Mouse (Mus musculus) embryonic facial prominence, embryonic 12.5 days (tissue): ENCODE data around the gene Birc7. TPM values are rescaled to one million over a fixed set of nuclear protein-coding genes. Genes with fewer than 3 reads are reported as not detected.

Source experiments
- ATAC-seq: fragments of 200-750 bp; cut with Nextera tagmentation; 2 replicates; pipeline ENCODE4 v1.8.0; 2017; ENCODE audit not compliant: insufficient number of reproducible peaks, insufficient read depth, low FRiP score, low TSS enrichment
- H3K27ac ChIP-seq: fragments of 300-500 bp; sonication (generic); 2 replicates; pipeline ENCODE4 v1.5.1; 2016; ENCODE audit warnings: mild to moderate bottlenecking
- H3K27me3 ChIP-seq: fragments of 300-500 bp; sonication (generic); 2 replicates; pipeline ENCODE4 v1.6.1; 2016; ENCODE audit warnings: mild to moderate bottlenecking, moderate library complexity
- H3K36me3 ChIP-seq: fragments of 300-500 bp; sonication (generic); 2 replicates; pipeline ENCODE4 v1.6.1; 2016; ENCODE audit warnings: mild to moderate bottlenecking
- H3K4me1 ChIP-seq: fragments of 300-500 bp; sonication (generic); 2 replicates; pipeline ENCODE4 v1.6.1; 2016
- H3K4me2 ChIP-seq: fragments of 300-500 bp; sonication (generic); replicated peaks from 2 replicates; pipeline ENCODE4 v1.6.1; 2016; ENCODE audit warnings: mild to moderate bottlenecking, moderate library complexity
- H3K4me3 ChIP-seq: fragments of 300-500 bp; sonication (generic); 2 replicates; pipeline ENCODE4 v1.5.1; 2016; ENCODE audit warnings: mild to moderate bottlenecking
- H3K9ac ChIP-seq: fragments of 300-500 bp; sonication (generic); 2 replicates; pipeline ENCODE4 v1.6.1; 2016; ENCODE audit warnings: mild to moderate bottlenecking, moderate library complexity
- H3K9me3 ChIP-seq: fragments of 300-500 bp; sonication (generic); 2 replicates; pipeline ENCODE4 v1.6.1; 2016; ENCODE audit warnings: mild to moderate bottlenecking, moderate library complexity
- WGBS: fragments of 180-500 bp; shearing (Covaris S2); methylation state at CpG from one replicate; pipeline ENCODE4 v1.1.7; 2016; 5-methylcytosine and 5-hydroxymethylcytosine counted together
- polyA plus RNA-seq: library from polyadenylated mRNA; unstranded; fragments of >200 nt; fragmentation: Nextera tagmentation; extraction: Ambion mirVana; gene quantifications from 2 replicates; pipeline ENCODE4 v1.2.1, GENCODE M21; 2016

Gene Birc7
- polyA plus RNA-seq, 1 experiment from 2014 or later: not detected

DNA sequence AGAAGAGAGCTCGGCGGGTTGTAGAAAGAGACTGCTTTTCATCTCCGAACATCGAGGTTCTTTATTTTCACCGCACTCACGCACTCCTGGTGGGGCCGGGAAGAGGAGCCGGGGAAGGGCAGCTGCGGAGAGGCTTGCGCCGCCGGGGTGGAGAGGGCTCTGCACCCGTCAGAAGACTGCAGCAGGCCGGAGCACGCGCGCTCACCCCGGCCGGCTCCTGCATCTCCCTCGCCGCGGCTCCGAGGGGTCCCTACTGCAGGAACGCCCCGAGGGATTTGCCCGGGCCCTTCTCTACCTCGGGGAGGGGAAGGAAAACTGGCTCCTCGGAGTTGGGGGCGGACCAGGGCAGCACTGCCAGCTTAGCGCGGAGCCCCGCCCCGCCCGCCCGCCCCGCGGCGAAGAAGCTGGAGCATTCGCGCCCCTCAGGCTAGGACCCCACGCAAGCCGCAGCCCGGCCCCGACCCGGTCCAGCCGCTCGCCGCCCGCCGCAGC lies 35.2 kb upstream of the Birc7 start:
- no peak for ATAC-seq
- Histone ChIP-seq H3K27ac (peak overlapping the region; percentile 25; the same call in 1 of the 2 replicates), H3K4me2 (peak overlapping the region; percentile 65), H3K4me1 (peaks cover 32% of the 10 kb centered on the region), H3K27me3 (peaks cover 83% of the 10 kb centered on the region), H3K4me3 (peak overlapping the region; percentile 47), H3K9ac (peak overlapping the region; percentile 42), H3K9me3 (no peaks in the 10 kb centered on the region), H3K36me3 (no peaks in the 10 kb centered on the region)
- WGBS: 1% methylated on average over 50 of the region's 50 CpGs

DNA sequence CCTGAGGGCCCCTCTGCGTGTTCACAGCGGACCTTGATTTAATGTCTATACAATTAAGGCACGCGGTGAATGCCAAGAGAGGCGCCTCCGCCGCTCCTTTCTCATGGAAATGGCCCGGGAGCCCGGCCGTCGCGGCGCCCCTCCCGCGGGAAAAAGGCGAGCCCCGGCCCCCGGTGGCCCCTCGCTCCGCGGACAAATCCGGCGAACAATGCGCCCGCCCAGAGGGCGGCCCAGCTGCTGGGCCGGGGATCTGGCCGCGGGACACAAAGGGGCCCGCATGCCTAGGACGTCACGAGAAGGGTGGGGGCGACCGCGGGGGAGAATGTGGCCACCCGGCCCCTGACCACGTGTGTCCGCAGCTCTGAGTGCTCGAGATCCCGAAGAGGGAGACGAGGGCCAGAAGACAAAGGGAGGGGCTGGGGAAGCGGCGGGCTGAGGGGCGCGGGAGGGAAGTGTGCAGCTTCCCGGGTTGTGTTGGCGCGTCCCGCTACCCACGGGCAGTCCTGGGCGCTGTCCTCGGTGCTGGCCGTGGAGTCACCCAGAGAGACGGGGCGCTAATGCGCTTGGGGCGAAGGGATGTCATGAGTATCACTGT lies 34.7 kb upstream of the Birc7 start:
- no peak for ATAC-seq
- Histone ChIP-seq H3K27me3 (peaks cover 78% of the 10 kb centered on the region), H3K27ac (peak overlapping the region; percentile 25; the same call in 1 of the 2 replicates), H3K9me3 (no peaks in the 10 kb centered on the region), H3K4me3 (peak overlapping the region; percentile 47), H3K4me2 (peak overlapping the region; percentile 65), H3K9ac (peak overlapping the region; percentile 42), H3K4me1 (peaks cover 32% of the 10 kb centered on the region), H3K36me3 (no peaks in the 10 kb centered on the region)
- under 1% methylated on average over 46 of the region's 57 CpGs for WGBS

DNA sequence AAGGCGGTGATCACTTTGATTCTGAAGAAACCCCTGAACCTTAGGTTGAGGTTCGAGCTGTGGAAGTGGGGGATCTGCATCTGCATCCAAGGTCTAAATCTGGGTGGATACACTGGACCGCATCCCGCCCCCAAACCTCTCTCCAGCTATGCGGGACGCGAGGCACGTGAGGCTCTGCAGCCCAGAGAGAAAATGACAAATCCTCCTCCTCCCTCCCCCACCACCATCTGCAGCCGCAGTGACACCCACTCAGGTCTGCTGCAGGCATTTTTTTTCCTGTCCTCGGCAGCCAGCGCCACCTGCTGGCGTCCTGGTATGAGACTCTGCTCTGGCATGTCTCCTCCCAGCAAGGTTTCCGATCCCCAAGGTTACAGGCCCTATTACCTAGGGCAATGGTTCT lies 34.1 kb upstream of the Birc7 start:
- Histone ChIP-seq H3K9me3 (no peaks in the 10 kb centered on the region), H3K9ac (no peak overlapping the region; the same call in 1 of the 2 replicates), H3K27ac (no peak overlapping the region), H3K4me2 (peak overlapping the region; percentile 65), H3K36me3 (no peaks in the 10 kb centered on the region), H3K4me1 (peaks cover 32% of the 10 kb centered on the region), H3K4me3 (peak overlapping the region; percentile 47), H3K27me3 (peaks cover 72% of the 10 kb centered on the region)
- WGBS: 1% methylated on average over 13 of the region's 13 CpGs
- 0 out of 2 replicates have a peak, but pooled peaks have one; percentile 3 for ATAC-seq

GRCm38 (mm10) chr2:180895321-180895720 lies 33.5 kb upstream of the Birc7 start:
- peaks cover 30% of the 10 kb centered on the region for H3K4me1 ChIP-seq
- no peak overlapping the region for H3K9ac ChIP-seq
- H3K4me2 ChIP-seq: no peak overlapping the region
- no peak overlapping the region for H3K4me3 ChIP-seq
- WGBS: 79% methylated on average over 3 of the region's 3 CpGs
- ATAC-seq: no peak
- H3K9me3 ChIP-seq: no peaks in the 10 kb centered on the region
- no peaks in the 10 kb centered on the region for H3K36me3 ChIP-seq
- peaks cover 66% of the 10 kb centered on the region for H3K27me3 ChIP-seq
- no peak overlapping the region for H3K27ac ChIP-seq

GRCm38 (mm10) chr2:180895837-180896525 lies 32.8 kb upstream of the Birc7 start:
- no peak for ATAC-seq
- Histone ChIP-seq H3K9me3 (no peaks in the 10 kb centered on the region), H3K4me3 (no peak overlapping the region), H3K36me3 (no peaks in the 10 kb centered on the region), H3K4me1 (peaks cover 25% of the 10 kb centered on the region), H3K27ac (no peak overlapping the region), H3K9ac (no peak overlapping the region), H3K4me2 (no peak overlapping the region), H3K27me3 (peaks cover 59% of the 10 kb centered on the region)
- 73% methylated on average over 11 of the region's 11 CpGs for WGBS

GRCm38 (mm10) chr2:180896819-180897625 lies 31.8 kb upstream of the Birc7 start:
- Histone ChIP-seq H3K27ac (no peak overlapping the region), H3K27me3 (peaks cover 49% of the 10 kb centered on the region), H3K9ac (no peak overlapping the region), H3K4me3 (no peak overlapping the region), H3K36me3 (no peaks in the 10 kb centered on the region), H3K4me2 (no peak overlapping the region), H3K9me3 (no peaks in the 10 kb centered on the region), H3K4me1 (peaks cover 24% of the 10 kb centered on the region)
- WGBS: 74% methylated on average over 15 of the region's 15 CpGs
- ATAC-seq: no peak

DNA sequence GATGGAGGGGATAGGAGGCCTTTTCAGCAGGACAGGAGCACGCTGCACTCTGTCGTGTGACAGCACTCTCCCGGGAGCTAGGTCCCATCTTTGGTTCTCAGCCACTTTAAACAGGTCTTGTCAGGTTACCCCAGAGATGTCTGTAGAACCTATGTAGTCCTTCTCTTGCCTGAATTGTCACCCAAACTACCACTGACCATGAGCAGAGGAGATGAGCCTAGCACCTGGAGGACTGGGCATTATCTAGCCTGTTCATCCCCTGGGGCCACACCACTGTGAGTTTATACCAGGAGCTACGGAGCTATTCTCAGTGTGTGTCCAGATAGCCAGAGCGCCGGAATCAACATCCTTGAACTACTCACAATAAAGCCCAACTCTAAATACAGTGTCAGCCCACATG lies 31.0 kb upstream of the Birc7 start:
- 78% methylated on average over 6 of the region's 6 CpGs for WGBS
- no peak overlapping the region for H3K4me3 ChIP-seq
- H3K9ac ChIP-seq: no peak overlapping the region
- H3K4me2 ChIP-seq: no peak overlapping the region
- H3K27me3 ChIP-seq: peaks cover 41% of the 10 kb centered on the region
- peaks cover 19% of the 10 kb centered on the region for H3K4me1 ChIP-seq
- no peaks in the 10 kb centered on the region for H3K9me3 ChIP-seq
- ATAC-seq: no peak
- no peaks in the 10 kb centered on the region for H3K36me3 ChIP-seq
- H3K27ac ChIP-seq: no peak overlapping the region

DNA sequence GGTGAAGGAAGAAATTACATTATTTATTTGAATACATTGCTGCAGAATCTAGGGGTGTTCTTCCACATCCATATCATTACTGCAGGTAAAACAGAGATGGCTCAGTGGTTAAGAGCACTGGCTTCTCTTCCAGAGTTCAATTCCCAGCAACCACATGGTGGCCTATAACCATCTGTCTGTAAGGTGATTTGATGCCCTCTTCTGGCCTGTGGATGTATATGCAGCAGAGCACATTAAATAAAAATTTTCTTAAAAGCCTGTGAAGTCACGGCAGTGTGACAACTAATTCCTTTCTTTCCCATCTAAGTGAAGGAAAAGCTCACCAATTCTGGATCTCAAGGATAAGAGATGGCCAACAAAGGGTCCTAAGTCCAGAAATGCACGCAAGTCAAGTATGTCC lies 26.7 kb upstream of the Birc7 start:
- no peak for ATAC-seq
- peaks cover 17% of the 10 kb centered on the region; the same call in 1 of the 2 replicates for H3K36me3 ChIP-seq
- H3K4me1 ChIP-seq: no peaks in the 10 kb centered on the region
- H3K27ac ChIP-seq: no peak overlapping the region
- 38% methylated on average over 2 of the region's 2 CpGs for WGBS
- no peaks in the 10 kb centered on the region for H3K9me3 ChIP-seq
- H3K9ac ChIP-seq: no peak overlapping the region
- H3K4me3 ChIP-seq: no peak overlapping the region
- H3K4me2 ChIP-seq: no peak overlapping the region
- H3K27me3 ChIP-seq: 0 out of 2 replicates have a peak, but pooled peaks cover 3% of the 10 kb centered on the region

DNA sequence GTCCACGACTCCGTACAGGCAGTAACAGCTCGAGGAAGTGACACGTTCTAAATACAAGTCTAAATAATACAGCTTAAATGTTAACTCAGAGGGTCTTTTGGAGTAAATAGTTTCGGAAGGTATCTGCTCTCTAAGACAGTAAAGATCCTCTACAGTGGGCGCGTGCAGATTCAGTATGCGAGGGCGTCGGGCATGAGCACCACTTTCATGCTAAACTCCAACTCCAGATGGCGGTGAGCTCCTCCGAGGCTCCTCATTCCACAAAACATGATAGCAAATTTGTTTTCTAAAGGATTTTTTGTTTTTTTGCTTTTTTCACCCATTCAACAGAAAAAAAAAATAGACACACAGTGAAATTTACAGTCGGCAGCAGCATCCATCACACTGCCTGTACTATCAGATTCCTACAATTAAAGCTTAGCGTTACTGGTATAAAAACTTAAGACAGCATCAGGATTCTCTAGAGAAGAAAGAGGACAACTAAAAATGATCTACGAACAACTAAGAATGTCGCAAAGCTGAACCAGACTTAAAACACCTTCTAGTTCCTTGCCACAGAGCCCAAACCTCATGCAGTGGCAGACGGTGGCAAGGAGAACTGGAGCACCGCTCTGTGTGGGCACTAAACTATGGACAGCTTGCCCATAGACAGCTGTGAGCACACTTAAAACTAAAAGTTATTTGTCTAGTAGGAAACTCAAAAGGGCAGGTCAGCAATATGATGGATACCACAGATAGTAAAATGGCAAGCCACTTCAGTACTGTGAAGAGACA lies 24.2 kb upstream of the Birc7 start:
- H3K4me3 ChIP-seq: no peak overlapping the region
- H3K27me3 ChIP-seq: no peaks in the 10 kb centered on the region
- 91% methylated on average over 18 of the region's 18 CpGs for WGBS
- H3K36me3 ChIP-seq: peaks cover 29% of the 10 kb centered on the region; the same call in 1 of the 2 replicates
- no peak for ATAC-seq
- H3K27ac ChIP-seq: no peak overlapping the region
- no peaks in the 10 kb centered on the region for H3K4me1 ChIP-seq
- H3K9me3 ChIP-seq: no peaks in the 10 kb centered on the region
- no peak overlapping the region for H3K9ac ChIP-seq
- H3K4me2 ChIP-seq: no peak overlapping the region

DNA sequence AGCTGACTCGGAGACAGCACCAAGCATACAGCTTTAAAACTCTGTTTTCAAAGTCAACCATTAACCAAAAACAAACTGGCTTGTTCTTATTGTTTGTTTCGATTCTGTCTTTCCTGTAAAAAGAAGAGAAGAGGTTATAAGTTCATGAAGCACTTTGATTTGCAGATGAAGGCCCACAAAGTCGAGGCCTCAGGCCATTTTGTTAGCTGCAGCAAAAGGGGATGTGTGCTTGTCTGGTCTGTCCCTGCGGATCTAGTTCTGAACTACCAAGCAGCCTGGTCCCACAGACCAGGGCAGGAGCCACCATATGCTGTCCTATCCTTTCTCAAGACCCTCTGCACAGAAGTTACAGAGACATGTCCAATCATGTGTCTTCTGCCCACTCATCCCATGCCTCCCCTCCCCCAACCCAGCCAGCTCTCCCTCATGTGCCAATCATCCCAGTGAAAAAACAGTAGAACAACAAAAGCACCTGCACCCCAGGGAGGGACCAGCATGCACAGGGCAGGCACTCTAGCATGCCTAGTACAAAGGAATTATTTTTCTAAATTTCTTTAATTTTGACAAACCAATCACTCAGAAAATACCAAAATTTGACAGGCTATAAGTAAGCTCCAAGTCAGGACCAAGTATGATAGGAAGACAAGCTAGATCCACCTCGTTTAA lies 23.1 kb upstream of the Birc7 start:
- H3K4me2 ChIP-seq: no peak overlapping the region
- no peak overlapping the region for H3K9ac ChIP-seq
- no peak overlapping the region for H3K4me3 ChIP-seq
- H3K9me3 ChIP-seq: no peaks in the 10 kb centered on the region
- no peak for ATAC-seq
- no peaks in the 10 kb centered on the region for H3K4me1 ChIP-seq
- 66% methylated on average over 5 of the region's 5 CpGs for WGBS
- peaks cover 39% of the 10 kb centered on the region for H3K36me3 ChIP-seq
- no peaks in the 10 kb centered on the region for H3K27me3 ChIP-seq
- no peak overlapping the region for H3K27ac ChIP-seq

DNA sequence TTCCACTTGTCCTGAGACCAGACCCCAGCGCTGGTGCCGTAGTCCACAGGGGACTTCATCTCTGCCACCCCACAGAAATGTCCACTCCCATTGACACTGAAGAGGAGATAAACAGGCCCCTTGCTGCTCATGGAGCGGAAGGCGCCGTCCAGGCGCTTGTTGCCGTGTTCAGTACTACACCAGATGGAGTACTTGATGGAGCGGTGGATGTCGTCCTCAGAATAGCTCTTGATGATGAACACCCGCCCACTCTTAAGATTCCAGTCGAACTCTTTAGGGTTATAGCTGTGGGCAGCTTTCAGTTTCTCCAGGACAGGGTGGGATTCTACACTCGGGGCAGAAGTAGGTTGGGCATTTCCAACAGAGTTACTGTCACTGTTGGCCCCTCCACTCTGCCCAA lies 17.9 kb upstream of the Birc7 start:
- Histone ChIP-seq H3K27ac (no peak overlapping the region), H3K4me1 (peaks cover 5% of the 10 kb centered on the region), H3K27me3 (no peaks in the 10 kb centered on the region), H3K36me3 (peaks cover 78% of the 10 kb centered on the region), H3K4me3 (no peak overlapping the region), H3K4me2 (no peak overlapping the region), H3K9me3 (no peaks in the 10 kb centered on the region), H3K9ac (no peak overlapping the region)
- ATAC-seq: no peak
- WGBS: 95% methylated on average over 12 of the region's 12 CpGs
